Mouse (Mus musculus): ENCODE measurements around the gene 4933427D14Rik. TPM values are rescaled to one million over a fixed set of nuclear protein-coding genes. Genes with fewer than 3 reads are reported as not detected.

Gene 4933427D14Rik
- 26.3 and 28.4 TPM in 2 replicates for polyA plus RNA-seq (2015; fragmentation: Nextera tagmentation; extraction: Ambion mirVana)

DNA sequence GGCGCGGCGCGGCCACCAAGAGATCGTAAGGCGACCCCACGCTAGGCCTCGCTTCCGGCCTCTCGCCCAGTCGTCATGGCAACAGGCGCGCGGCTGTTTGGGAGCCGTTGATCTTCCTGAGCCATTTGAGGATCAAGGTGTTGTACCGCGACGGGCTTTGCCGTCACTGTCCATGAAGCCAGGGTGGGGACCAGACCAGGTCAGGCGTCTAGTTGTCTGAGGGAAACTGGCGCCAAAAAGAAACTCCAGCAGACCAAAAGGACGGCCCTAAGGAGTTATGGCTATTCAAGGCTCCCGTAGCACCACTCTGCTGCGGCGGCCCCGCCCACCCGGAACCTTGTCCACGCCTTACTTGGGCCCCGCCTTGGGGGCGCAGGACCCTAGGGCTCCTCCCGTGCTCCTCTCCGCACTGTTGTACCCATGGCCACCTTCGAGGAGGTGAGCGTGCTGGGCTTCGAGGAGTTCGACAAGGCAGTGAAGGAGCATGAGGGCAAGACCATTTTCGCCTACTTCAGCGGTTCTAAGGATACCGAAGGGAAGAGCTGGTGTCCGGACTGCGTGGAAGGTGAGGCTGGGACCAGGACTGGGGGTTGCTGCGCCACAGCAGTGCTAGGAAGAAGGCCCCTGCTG is at the start of gene 4933427D14Rik, which contains the start of gene Txndc17:
TSS of gene 4933427D14Rik (minus strand) at position 256 of the 630 bp plus-strand sequence.
TSS of gene Txndc17 (plus strand) at position 344 of the 630 bp plus-strand sequence.
- ATAC-seq (ENCODE audit: low FRiP score), result peak; percentile 93
- peaks cover 44% of the 10 kb centered on the region for H3K4me1 ChIP-seq (replicated peaks)
- H3K4me3 ChIP-seq, result peak within 1 kb of the TSS; percentile 88
- peak within 1 kb of the TSS; percentile 90 for H3K27ac ChIP-seq
- H3K9me3 ChIP-seq, result no peaks in the 10 kb centered on the region
- H3K36me3 ChIP-seq, result peaks cover 36% of the 10 kb centered on the region
- H3K9ac ChIP-seq, result peak within 1 kb of the TSS; percentile 90
- under 1% methylated on average over 42 of the region's 42 CpGs for WGBS
- H3K27me3 ChIP-seq, result no peaks in the 10 kb centered on the region
- peak within 1 kb of the TSS; percentile 92 for H3K4me2 ChIP-seq

GRCm38 (mm10) chr11:72256441-72256840 is 49.2 kb upstream of the 4933427D14Rik start:
- Histone ChIP-seq H3K27me3 (no peaks in the 10 kb centered on the region), H3K4me3 (no peak overlapping the region), H3K9me3 (no peaks in the 10 kb centered on the region), H3K9ac (no peak overlapping the region), H3K36me3 (no peaks in the 10 kb centered on the region), H3K4me1 (replicated peaks) (no peaks in the 10 kb centered on the region), H3K27ac (no peak overlapping the region), H3K4me2 (no peak overlapping the region)
- no peak for ATAC-seq (ENCODE audit: low FRiP score)
- WGBS, result 80% methylated on average over 2 of the region's 2 CpGs

- Histone ChIP-seq H3K4me3 (no peak overlapping the region), H3K9me3 (no peaks in the 10 kb centered on the region), H3K9ac (no peak overlapping the region), H3K4me2 (no peak overlapping the region), H3K36me3 (no peaks in the 10 kb centered on the region), H3K4me1 (replicated peaks) (no peaks in the 10 kb centered on the region), H3K27me3 (no peaks in the 10 kb centered on the region), H3K27ac (no peak overlapping the region)
- ATAC-seq (ENCODE audit: low FRiP score), result no peak
- WGBS, result 97% methylated on average over 4 of the region's 4 CpGs
Observed at GRCm38 (mm10) chr11:72255629-72256028, 48.4 kb upstream of the 4933427D14Rik start.

DNA sequence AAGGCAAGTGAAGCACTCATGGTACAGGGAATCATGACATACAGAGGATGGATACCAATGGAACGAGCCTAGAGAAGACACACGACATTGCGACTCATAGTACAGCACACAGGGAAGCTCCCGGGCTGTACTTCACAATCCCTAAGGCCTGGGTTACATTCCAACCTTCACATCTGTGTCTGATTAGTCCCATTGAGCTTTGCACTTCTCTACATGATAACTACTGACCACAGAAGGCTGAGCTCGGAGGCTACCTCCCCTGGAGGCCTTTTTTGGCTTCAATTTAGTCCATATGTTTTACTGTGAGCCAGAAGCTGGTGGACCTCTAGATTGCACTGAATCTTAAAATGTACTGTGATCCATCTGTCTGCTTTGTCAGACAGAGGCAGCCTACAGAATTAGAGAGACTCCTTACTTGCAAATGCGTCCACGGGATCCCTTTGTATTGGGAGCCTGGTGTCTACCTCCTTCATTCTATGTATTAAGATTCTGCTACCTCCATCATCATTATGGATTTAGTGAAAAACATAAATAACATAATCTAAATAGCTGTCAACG is 38.0 kb upstream of the 4933427D14Rik start:
- no peak overlapping the region for H3K4me2 ChIP-seq
- 85% methylated on average over 8 of the region's 8 CpGs for WGBS

DNA sequence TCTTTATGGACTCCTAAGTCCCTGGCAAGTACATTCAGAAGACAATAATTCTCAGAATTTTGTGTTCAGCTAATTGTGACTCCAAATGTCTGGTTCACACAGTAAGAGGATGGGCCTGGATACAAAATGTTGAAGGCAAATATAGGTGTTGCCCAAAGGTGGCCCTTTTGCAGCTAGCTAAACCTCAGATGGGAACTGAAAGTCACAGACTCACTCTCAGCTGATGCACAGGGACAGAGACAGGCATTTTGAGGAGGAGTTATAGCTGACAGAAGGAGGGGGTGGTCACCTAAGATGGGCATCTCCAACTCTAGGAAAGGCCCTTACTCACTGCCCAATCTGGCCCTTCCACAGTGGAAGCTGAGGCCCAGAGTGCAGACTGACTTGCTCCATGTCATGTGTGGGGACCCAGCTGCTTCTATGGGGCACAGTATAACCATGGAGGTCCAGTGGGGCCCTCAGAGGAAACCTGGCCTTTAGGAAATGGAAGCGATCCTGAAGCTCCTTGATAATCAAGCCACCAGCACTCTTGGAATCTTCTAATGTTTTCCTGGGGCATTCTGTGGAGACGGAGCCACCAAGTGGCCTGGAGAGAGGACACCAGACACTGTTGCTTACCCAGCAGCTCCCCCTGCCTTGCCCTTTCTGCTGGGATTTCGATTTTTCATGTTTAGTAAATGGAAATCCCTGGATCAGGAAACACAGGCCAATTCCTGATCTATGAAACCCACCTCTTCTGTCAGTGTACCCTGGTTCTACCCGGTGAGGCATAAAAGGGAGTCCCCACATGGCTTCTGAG is 33.0 kb upstream of the 4933427D14Rik start:
- H3K9me3 ChIP-seq, result no peaks in the 10 kb centered on the region

More for the DNA sequence above, 38.0 kb upstream of the 4933427D14Rik start:
- no peak for ATAC-seq (ENCODE audit: low FRiP score)
- Histone ChIP-seq H3K9ac (no peak overlapping the region), H3K36me3 (no peaks in the 10 kb centered on the region), H3K4me1 (replicated peaks) (no peaks in the 10 kb centered on the region), H3K4me3 (no peak overlapping the region), H3K27me3 (no peaks in the 10 kb centered on the region), H3K9me3 (no peaks in the 10 kb centered on the region), H3K27ac (no peak overlapping the region)

DNA sequence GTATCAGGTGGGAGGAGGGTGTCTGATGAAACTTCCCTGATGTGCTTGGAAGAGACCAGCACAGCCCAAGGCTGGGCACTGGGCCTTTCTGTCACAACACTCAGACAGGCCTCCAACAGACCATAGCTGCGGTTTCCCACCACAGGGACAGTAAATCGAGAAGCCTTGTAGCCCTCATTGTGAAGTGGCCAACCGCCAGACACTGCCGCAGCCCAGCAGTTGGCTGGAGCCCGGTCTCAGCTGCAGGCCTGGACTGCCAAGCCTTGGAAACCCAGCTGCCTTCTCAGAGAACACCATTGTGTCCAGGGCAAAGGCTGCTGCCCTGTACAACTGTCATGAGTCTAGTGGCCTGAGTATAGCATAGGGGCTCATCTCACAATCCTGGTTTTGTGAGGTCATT is 26.8 kb upstream of the 4933427D14Rik start:
- Histone ChIP-seq H3K9me3 (no peaks in the 10 kb centered on the region), H3K9ac (no peak overlapping the region), H3K4me1 (replicated peaks) (no peaks in the 10 kb centered on the region), H3K27ac (no peak overlapping the region), H3K4me3 (no peak overlapping the region), H3K4me2 (no peak overlapping the region), H3K27me3 (no peaks in the 10 kb centered on the region), H3K36me3 (no peaks in the 10 kb centered on the region)
- WGBS, result 63% methylated on average over 5 of the region's 5 CpGs
- no peak for ATAC-seq (ENCODE audit: low FRiP score)

More for the DNA sequence above, 33.0 kb upstream of the 4933427D14Rik start:
- no peak overlapping the region for H3K9ac ChIP-seq
- H3K36me3 ChIP-seq, result no peaks in the 10 kb centered on the region
- no peak overlapping the region for H3K4me3 ChIP-seq
- H3K4me1 ChIP-seq (replicated peaks), result no peaks in the 10 kb centered on the region
- no peak for ATAC-seq (ENCODE audit: low FRiP score)
- no peaks in the 10 kb centered on the region for H3K27me3 ChIP-seq
- H3K27ac ChIP-seq, result no peak overlapping the region
- 74% methylated on average over 4 of the region's 4 CpGs for WGBS
- no peak overlapping the region for H3K4me2 ChIP-seq

DNA sequence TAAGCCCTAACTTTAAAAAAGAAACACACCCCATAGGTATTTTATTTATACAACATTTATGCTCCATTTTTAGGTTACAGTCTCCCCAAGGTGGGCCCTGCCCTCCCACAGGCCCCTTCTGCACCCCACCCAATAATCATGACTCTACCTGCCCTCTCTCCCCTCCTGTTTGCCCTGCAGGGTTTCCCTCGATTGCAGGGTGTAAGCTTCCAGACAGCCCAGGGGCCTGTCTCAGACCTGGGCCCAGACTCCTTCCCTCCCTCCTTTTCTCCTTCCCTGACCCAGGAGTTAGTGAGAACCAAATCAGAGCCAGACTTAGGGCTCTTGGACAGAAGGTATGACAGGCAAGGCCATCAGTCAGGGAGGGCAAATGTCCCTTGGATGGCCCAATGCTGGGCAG is 25.7 kb upstream of the 4933427D14Rik start:
- WGBS, result 72% methylated on average over 1 of the region's 1 CpGs
- no peak overlapping the region for H3K9ac ChIP-seq
- H3K27ac ChIP-seq, result no peak overlapping the region
- H3K36me3 ChIP-seq, result no peaks in the 10 kb centered on the region
- H3K9me3 ChIP-seq, result no peaks in the 10 kb centered on the region
- H3K4me3 ChIP-seq, result no peak overlapping the region
- ATAC-seq (ENCODE audit: low FRiP score), result no peak
- no peaks in the 10 kb centered on the region for H3K4me1 ChIP-seq (replicated peaks)
- 0 out of 2 replicates have a peak, but pooled peaks cover 4% of the 10 kb centered on the region for H3K27me3 ChIP-seq
- no peak overlapping the region for H3K4me2 ChIP-seq

GRCm38 (mm10) chr11:72232068-72232467 is 24.8 kb upstream of the 4933427D14Rik start:
- H3K4me3 ChIP-seq, result no peak overlapping the region
- H3K27ac ChIP-seq, result no peak overlapping the region
- no peak overlapping the region for H3K4me2 ChIP-seq
- no peaks in the 10 kb centered on the region for H3K4me1 ChIP-seq (replicated peaks)
- H3K9me3 ChIP-seq, result no peaks in the 10 kb centered on the region
- 87% methylated on average over 7 of the region's 7 CpGs for WGBS
- no peaks in the 10 kb centered on the region for H3K36me3 ChIP-seq
- H3K27me3 ChIP-seq, result 0 out of 2 replicates have a peak, but pooled peaks cover 4% of the 10 kb centered on the region
- H3K9ac ChIP-seq, result no peak overlapping the region
- no peak for ATAC-seq (ENCODE audit: low FRiP score)

GRCm38 (mm10) chr11:72228513-72228912 is 21.3 kb upstream of the 4933427D14Rik start:
- no peak for ATAC-seq (ENCODE audit: low FRiP score)
- WGBS, result 92% methylated on average over 4 of the region's 4 CpGs
- no peak overlapping the region for H3K4me2 ChIP-seq

GRCm38 (mm10) chr11:72226901-72227300 is 19.6 kb upstream of the 4933427D14Rik start:
- Histone ChIP-seq H3K36me3 (no peaks in the 10 kb centered on the region), H3K27me3 (0 out of 2 replicates have a peak, but pooled peaks cover 4% of the 10 kb centered on the region), H3K9me3 (no peaks in the 10 kb centered on the region), H3K4me1 (replicated peaks) (peaks cover 16% of the 10 kb centered on the region), H3K4me3 (no peak overlapping the region), H3K9ac (no peak overlapping the region), H3K4me2 (no peak overlapping the region), H3K27ac (no peak overlapping the region)
- 93% methylated on average over 6 of the region's 6 CpGs for whole genome bisulfite sequencing
- no peak for ATAC-seq (ENCODE audit: low FRiP score)

More at GRCm38 (mm10) chr11:72228513-72228912, 21.3 kb upstream of the 4933427D14Rik start:
- H3K4me1 ChIP-seq (replicated peaks), result peaks cover 16% of the 10 kb centered on the region
- H3K9me3 ChIP-seq, result no peaks in the 10 kb centered on the region
- H3K9ac ChIP-seq, result no peak overlapping the region
- no peaks in the 10 kb centered on the region for H3K36me3 ChIP-seq
- no peak overlapping the region for H3K4me3 ChIP-seq
- 0 out of 2 replicates have a peak, but pooled peaks cover 4% of the 10 kb centered on the region for H3K27me3 ChIP-seq
- H3K27ac ChIP-seq, result no peak overlapping the region

DNA sequence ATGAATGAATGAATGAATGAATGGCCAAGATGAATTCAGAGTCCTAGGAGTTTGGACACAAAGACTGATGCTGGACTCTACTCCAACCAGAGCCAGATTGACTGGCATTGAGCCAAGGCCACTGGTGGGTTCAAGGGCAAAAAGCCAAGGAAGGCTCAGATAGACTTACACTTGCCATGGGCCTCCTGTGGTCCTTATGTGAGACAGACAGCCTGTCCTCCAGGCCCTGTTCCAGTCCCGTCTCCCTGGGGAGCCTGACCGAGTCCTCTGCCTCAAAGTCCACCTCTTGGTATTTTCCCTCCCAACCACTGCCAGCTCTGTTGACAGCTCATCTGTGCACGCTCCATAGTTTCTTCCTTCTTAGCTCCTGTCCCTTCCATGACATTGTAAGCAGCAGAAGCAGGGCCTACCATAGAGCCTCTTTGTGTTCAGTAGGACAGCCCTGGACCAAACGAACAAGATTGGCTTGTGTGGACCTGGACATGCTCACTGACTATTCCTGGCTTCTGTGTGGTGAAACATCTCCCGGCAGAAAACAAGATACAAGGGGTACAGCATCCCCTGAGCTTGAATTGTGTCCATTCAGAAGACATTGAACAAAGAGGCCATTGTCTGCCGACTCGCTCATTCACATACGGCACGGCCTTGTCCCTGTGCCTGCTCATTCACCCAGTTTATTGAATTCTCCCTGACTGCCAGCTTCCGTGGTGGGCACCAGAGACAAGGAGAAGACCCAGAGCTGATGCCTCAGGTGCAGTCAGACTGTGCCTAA is 18.9 kb upstream of the 4933427D14Rik start:
- H3K9ac ChIP-seq, result no peak overlapping the region
- H3K4me3 ChIP-seq, result no peak overlapping the region
- ATAC-seq (ENCODE audit: low FRiP score), result peak; percentile 57
- H3K4me1 ChIP-seq (replicated peaks), result peaks cover 16% of the 10 kb centered on the region
- no peak overlapping the region for H3K4me2 ChIP-seq
- WGBS, result 33% methylated on average over 10 of the region's 10 CpGs
- no peaks in the 10 kb centered on the region for H3K9me3 ChIP-seq
- H3K36me3 ChIP-seq, result no peaks in the 10 kb centered on the region
- 0 out of 2 replicates have a peak, but pooled peaks cover 4% of the 10 kb centered on the region for H3K27me3 ChIP-seq
- H3K27ac ChIP-seq, result peak overlapping the region; percentile 56
